Mouse (Mus musculus): ENCODE measurements around the gene Ptp4a2.

Ptp4a2 gene

GRCm38 (mm10) chr4:129797985-129798384, 13.0 kb upstream of the Ptp4a2 start:
- no peak for DNase-seq (ENCODE audit: low spot score)

GRCm38 (mm10) chr4:129803368-129803767, 7.7 kb upstream of the Ptp4a2 start:
- DNase-seq (ENCODE audit: low spot score), result peak; percentile 37

- DNase-seq (ENCODE audit: low spot score), result no peak
Measured at GRCm38 (mm10) chr4:129805059-129805458, 6.0 kb upstream of the Ptp4a2 start.

- DNase-seq (ENCODE audit: low spot score), result no peak
Measured at GRCm38 (mm10) chr4:129811605-129812468, 818 bp downstream of the Ptp4a2 start.

GRCm38 (mm10) chr4:129817591-129817990, 6.6 kb downstream of the Ptp4a2 start:
- DNase-seq (ENCODE audit: low spot score), result no peak

DNA sequence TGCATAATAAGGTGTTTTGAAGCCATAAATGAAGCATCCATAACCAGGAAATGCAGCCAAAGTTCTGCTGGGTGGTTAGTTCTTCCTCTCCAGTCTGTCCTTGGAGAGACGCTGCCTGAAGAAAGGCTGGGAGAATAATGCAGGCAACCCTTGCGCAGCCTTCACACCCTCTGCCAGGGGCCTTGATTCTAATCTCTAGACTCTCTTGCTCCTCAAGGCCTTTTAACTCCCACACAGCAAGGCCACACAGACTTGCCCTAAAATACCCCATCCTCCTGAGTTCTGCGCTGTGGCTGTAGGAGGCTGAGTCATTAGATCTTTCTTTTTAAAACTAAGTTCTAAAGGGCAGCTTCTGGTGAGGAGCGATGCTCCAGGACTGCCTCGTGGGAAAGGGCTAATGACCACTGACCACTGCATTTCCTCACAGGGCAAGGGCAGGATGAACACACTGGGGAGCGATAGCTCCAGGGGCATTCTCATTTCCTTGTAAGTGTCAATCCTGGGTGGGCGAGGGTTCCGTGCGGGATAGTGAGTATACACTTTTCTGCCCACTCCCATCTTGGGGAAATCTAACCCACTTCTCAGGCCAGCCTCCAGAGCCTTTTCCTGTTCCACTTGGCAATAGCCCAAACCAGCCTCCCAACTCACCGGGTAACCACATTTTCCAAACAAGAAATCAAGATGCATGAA, 7.6 kb downstream of the Ptp4a2 start:
- DNase-seq (ENCODE audit: low spot score), result no peak

DNA sequence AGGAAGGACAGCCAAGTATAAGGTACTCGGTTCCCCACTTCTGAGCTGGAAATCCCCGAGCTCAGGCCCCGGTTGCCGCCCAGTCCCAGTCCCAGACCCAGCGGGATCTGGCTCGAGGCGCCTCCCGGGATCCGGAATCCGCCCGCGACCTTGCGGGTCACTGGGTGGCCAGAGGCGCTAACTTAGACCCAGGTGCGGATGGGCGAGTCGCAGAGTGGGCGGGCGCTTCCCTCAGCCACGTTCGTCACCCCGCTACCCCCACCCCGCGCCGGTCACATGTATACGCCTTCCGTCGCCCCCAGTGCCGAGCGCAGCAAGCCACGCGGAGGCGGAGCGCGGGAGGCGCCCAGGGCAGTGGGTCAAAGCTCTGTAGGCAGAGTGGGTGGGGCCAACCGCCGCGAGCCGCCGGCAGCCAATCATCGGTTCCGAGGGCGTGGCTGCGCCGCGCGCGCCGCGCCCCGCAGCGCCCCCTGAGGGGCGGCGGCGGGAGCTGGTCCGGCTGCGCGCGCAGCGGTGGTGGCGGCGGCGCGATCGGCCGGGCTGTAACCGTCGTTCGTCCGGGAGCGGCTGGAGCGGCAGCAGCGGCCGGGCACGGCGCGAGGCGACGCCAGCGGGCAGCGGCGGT, 8.8 kb downstream of the Ptp4a2 start:
- DNase-seq (ENCODE audit: low spot score), result peak; percentile 97

GRCm38 (mm10) chr4:129820417-129821086, 9.5 kb downstream of the Ptp4a2 start:
- peak; percentile 79 for DNase-seq (ENCODE audit: low spot score)

GRCm38 (mm10) chr4:129821087-129821616, 10.1 kb downstream of the Ptp4a2 start:
- DNase-seq (ENCODE audit: low spot score), result peak; percentile 64

DNA sequence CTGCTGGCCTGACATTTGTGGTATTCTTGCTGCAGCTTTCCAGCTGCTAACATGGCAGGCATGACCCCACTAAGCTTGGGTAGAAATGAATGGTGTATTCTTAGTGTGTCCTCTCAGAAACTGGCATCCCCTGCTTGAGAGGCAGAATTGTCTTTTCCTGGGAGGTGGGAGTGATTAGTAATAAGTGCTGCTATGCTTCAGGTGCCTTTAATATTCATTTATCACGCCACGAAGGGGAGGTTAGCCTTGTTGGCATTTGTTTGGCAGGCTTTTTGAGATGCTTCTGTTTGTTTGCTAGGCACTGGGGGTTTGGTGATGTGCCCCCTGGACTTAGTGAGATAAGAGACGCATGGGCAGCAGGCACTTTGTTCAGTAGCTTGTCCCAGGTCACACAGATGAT, 11.3 kb downstream of the Ptp4a2 start:
- no peak for DNase-seq (ENCODE audit: low spot score)

DNA sequence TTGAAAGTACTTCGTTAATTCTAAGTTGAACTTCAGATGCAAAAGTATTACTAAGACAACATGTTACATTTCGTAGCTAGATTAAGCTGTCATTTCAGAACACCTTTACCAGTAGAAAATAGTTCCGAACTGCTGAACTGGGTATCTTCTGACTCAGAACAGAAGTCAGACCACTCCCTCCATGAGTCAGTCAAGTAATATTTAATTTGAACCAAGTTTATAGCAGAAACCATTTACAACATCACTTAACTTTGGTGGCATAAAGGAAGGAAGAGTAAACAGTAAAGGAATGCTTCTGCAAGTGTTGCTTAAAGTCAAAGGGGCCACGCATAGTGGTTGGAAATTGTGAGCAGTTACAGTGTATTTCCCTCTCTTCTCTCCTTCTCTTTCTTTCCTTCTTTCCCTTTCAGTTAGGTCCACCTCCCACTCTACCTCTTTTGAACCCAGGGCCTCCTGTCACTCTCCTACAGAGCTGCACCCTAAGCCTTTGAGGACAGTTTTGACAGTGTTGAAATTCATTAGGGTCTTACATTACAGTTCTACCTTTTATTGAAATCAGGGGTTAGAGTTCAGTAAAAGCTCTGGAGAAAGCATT, 12.3 kb downstream of the Ptp4a2 start:
- no peak for DNase-seq (ENCODE audit: low spot score)

GRCm38 (mm10) chr4:129827611-129828010, 16.6 kb downstream of the Ptp4a2 start:
- no peak for DNase-seq (ENCODE audit: low spot score)

- DNase-seq (ENCODE audit: low spot score), result no peak
Measured at GRCm38 (mm10) chr4:129828081-129828480, 17.1 kb downstream of the Ptp4a2 start.

DNA sequence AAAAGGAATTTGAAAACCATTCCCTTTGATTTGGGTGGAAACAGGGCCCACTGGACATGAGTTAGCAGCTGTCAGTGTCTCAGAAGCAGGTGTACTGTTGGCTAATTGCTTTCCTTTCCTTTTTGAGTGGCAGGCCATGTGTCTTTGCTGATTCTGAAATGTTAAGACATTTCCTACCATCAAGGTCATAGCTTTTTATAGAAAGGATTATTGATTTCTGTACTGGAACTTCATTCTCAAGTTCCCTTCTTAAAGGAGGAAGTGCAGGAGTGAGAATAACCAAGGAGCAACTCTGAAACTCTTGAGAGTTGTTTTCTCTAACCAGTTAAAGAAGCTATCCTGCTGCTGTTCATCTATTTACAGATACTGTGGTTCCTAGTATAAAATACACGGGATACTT, 18.8 kb downstream of the Ptp4a2 start:
- no peak for DNase-seq (ENCODE audit: low spot score)

DNA sequence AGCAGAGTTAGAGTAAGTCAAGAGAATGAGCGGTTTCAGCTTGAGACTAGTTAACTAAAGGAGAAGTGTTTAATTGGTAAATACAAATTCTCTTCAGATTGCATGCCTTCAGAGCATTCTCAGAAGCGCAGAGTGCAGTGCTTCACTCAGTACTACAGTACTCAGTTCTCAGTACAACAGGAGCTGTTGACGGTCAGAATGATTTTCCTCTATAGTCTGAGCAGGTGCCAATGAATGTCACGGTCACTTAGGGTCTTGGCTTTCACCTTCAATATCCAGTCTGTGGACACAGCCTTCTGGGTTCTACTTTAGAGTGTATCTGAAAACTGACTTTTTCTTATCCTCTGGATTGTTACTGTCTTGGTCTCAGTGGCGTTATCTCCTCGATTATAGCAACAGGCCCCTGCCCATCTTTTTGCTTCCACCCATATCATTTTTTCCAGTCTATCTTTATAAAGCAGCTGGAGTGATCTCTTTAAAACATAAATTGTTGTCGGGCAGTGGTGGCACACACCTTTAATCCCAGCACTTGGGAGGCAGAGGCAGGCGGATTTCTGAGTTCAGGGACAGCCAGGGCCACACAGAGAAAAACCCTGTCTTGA, 19.4 kb downstream of the Ptp4a2 start:
- DNase-seq (ENCODE audit: low spot score), result no peak

DNA sequence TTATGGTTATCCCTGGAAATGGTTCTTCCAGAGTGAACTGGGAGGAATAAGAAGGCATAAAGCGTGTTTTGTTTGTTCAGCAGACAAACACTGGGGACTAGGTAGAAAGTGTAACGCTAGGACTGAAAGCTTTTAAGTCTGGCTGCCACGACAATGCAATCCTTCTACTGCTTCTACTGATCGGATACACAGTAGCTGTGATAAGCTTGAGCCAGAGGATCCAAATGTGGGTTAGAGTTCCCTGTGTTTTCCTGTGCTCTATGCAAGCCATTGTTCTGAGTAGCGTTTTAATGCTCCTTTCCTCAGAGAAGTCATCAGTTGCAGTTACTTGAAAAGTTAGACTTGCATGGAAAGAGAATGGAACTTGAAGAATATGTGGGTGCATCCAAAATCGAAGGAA, 23.6 kb downstream of the Ptp4a2 start:
- DNase-seq (ENCODE audit: low spot score), result no peak

GRCm38 (mm10) chr4:129835296-129835695, 24.3 kb downstream of the Ptp4a2 start:
- no peak for DNase-seq (ENCODE audit: low spot score)

GRCm38 (mm10) chr4:129839866-129840555, 29.0 kb downstream of the Ptp4a2 start:
- no peak for DNase-seq (ENCODE audit: low spot score)

DNA sequence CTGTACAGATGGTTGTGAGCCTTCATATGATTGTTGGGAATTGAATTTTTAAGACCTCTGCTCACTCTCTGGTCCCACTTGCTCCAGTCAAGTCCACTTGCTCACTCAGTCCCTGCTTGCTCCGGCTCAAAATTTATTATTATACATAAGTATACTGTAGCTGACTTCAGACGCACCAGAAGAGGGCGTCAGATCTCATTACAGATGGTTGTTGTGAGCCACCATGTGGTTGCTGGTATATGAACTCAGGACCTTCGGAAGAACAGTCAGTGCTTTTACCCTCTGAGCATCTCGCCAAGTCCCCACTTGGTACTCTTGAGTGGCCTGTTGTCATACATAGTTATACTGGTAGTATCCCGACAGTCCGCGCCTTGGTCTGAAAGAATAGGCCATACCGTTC, 35.8 kb downstream of the Ptp4a2 start:
- DNase-seq (ENCODE audit: low spot score), result peak; percentile 15

DNA sequence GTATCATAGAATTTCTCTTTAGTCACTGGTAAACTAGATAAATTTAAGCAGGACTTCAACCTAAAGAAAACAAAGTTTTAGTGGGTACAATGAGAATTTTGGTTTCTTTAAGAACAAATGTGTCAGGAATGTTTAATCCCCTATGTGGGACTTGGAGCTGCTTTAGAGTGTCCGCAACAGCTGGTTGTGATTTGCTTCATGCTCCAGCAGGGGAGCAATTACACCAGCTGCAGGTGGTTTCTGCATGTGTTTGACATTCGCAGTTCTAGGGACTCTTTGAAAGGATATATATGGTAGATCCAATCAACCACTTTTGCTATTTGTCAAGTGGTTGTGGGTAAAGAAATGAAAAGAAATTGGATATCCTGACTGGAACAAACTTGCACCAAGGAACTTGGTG, 39.5 kb downstream of the Ptp4a2 start:
- no peak for DNase-seq (ENCODE audit: low spot score)

- no peak for DNase-seq (ENCODE audit: low spot score)
Measured at GRCm38 (mm10) chr4:129851861-129852260, 40.8 kb downstream of the Ptp4a2 start.
